Mouse (Mus musculus): ENCODE measurements around the gene Sema3b. TPM values are rescaled to one million over a fixed set of nuclear protein-coding genes. Genes with fewer than 3 reads are reported as not detected.
"Not testable (repeated sequence)": the region's sequence is repeated elsewhere in the genome, so short reads cannot be mapped to it uniquely, and the experiment has no call there.

Gene Sema3b
- polyA plus RNA-seq, 1 experiment = not detected

DNA sequence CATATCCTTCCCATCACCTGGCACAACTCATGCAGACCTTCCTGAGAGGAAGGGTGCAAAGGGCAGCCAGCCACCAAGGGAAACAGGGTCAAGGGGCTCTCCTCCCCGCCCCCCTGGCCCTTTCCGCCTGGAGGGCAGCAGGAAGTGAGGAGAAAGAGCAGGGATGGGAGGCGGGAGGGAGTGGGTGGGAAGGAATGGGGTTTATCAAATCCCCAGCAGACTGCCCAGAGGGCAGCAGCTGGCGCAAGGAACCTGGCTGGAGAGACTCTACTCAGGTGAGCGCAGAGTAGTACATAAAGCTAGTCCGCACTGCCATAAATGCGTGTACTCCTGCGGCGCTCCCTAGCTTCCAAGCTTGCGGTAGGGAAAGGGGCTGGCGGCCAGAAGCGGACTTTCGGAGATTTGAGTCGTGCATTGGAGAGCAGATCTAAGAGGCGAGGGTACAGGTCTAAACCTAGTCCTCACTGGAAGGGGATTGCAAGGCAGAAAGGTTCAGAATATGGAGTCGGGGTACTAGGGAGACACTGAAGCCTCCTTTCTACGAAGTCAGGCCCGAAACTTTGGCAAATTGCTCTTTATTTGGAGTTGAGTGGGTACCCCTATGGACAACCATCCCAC is 41.2 kb downstream of the Sema3b start, which contains the start of gene Hyal2:
Gene Hyal2 (plus strand): TSS at position 244 of the 618 bp plus-strand sequence.
- Histone ChIP-seq H3K4me1 (ENCODE audit: control insufficient read depth, insufficient read depth, low read length) (peaks cover 51% of the 10 kb centered on the region), H3K27ac (ENCODE audit: insufficient read depth, low read depth, low read length) (peak within 1 kb of the TSS; percentile 76), H3K4me3 (ENCODE audit: insufficient read depth, low read length) (peak within 1 kb of the TSS; percentile 85)
- TF ChIP-seq CTCF (IDR thresholded peaks at IDR 0.05; ENCODE audit: low read depth, low read length) (no peak), POLR2A (IDR thresholded peaks at IDR 0.05; ENCODE audit: borderline replicate concordance, low read depth, low read length) (no peak)

DNA sequence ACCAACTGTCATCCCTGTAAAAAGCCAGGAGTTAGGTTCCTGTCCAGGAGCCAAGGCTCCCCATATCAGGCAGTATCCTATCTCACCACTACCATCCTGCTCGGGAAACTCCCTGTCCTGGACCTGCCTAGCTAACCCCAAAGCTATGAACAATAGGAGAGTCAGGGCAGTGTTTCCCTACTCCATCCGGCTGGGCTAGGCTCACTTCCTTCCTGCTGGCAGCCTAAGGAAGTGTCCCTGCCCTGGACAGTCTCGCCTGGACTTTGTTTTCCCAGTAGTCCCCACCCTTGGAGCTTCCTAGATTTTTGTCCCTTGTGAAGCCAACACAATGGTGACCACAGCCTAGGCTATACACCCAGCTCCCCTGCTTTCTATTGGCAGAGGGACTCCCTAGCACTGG is 42.2 kb downstream of the Sema3b start:
- peak overlapping the region; percentile 35 for H3K27ac ChIP-seq (ENCODE audit: insufficient read depth, low read depth, low read length)
- peaks cover 49% of the 10 kb centered on the region for H3K4me1 ChIP-seq (ENCODE audit: control insufficient read depth, insufficient read depth, low read length)
- TF ChIP-seq CTCF (IDR thresholded peaks at IDR 0.05; ENCODE audit: low read depth, low read length) = no peak
- no peak for TF ChIP-seq POLR2A (IDR thresholded peaks at IDR 0.05; ENCODE audit: borderline replicate concordance, low read depth, low read length)
- H3K4me3 ChIP-seq (ENCODE audit: insufficient read depth, low read length) = no peak overlapping the region

DNA sequence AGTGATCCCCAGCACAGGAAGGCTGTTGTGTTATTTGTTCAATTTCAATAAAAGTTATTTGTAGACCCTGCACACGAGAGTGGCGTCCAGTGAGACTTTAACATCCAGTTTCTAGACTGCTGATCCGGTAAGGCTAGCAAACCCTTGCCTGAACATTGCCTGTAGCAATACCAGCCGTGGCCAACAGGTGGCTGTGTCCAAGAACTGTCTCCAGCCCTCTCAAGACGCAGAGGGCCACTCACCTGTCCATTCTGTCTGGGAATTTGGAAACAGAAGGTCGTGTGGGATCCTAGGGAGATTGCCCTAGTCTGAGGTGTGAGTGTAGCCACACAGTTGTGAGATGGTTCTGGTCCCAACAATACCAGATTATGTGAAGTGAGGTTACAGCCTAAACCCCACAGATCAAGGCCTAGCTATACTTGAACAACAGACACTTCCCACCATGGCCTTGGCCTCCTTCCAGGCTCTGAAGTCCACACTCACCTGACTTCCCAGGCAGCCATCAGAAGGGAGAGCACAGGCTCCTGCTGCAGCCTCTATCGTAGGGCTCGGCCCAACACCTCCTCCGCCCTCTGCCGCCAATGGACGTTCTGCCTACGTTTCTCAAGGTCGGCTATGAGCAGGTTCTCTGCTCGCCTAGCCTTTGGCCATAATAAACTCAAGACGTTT is 42.9 kb downstream of the Sema3b start:
- Histone ChIP-seq H3K27ac (ENCODE audit: insufficient read depth, low read depth, low read length) (peak overlapping the region; percentile 35; the same call in 1 of the 2 replicates), H3K4me1 (ENCODE audit: control insufficient read depth, insufficient read depth, low read length) (peaks cover 43% of the 10 kb centered on the region), H3K4me3 (ENCODE audit: insufficient read depth, low read length) (no peak overlapping the region)
- TF ChIP-seq CTCF (IDR thresholded peaks at IDR 0.05; ENCODE audit: low read depth, low read length) = peak; percentile 66
- no peak for TF ChIP-seq POLR2A (IDR thresholded peaks at IDR 0.05; ENCODE audit: borderline replicate concordance, low read depth, low read length)

DNA sequence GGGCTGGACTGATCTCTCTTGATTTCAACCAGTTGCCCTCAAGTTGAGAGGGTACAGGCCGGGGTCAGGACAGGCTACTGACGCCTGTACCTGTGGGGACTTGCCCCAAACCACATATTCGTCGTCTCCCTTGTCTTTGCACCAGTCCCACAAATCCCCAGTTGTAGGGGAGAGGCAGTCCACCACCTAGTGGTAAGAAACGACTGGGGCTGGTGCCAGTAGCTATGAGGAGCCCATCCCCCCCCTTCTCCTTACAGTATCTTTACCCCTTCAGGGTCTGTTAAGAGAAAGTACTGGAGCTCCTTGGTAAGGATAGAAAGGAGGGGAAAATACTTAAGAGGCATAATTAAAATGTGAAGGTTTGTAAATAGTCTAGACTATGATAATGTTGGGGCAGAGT is 43.5 kb downstream of the Sema3b start:
- peaks cover 36% of the 10 kb centered on the region for H3K4me1 ChIP-seq (ENCODE audit: control insufficient read depth, insufficient read depth, low read length)
- H3K4me3 ChIP-seq (ENCODE audit: insufficient read depth, low read length); H3K27ac ChIP-seq (ENCODE audit: insufficient read depth, low read depth, low read length): not testable (repeated sequence)

DNA sequence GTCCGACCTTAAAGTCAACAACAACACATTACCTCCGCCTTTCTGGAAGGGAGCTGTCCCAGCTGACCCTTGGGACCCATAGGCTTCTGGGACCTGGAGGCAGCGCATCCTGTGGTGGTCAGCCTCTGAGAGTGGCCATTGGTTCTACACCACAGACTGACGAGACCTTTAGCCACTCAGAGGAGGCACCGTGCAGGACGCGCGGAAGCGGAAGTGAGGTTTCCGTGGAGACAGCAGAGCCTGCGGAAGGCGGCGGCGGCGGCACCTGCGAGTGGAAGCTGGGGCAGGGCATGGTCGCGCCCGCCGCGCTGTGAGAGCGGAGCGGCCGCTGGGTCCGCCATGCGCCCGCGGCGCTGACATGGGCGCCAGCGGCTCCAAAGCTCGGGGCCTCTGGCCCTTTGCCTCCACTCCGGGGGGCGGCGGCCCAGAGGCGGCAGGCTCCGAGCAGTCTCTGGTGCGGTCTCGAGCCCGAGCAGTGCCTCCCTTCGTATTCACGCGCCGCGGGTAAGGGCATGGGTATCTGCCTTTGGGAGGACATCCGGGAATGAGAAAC is 45.9 kb downstream of the Sema3b start, which contains the start of gene Tusc2:
Gene Tusc2 (plus strand): TSS at position 227 of the 553 bp plus-strand sequence.
- peak within 1 kb of the TSS; percentile 51 for H3K27ac ChIP-seq (ENCODE audit: insufficient read depth, low read depth, low read length)
- H3K4me1 ChIP-seq (ENCODE audit: control insufficient read depth, insufficient read depth, low read length) = peaks cover 27% of the 10 kb centered on the region
- H3K4me3 ChIP-seq (ENCODE audit: insufficient read depth, low read length) = peak within 1 kb of the TSS; percentile 87
- no peak for TF ChIP-seq POLR2A (IDR thresholded peaks at IDR 0.05; ENCODE audit: borderline replicate concordance, low read depth, low read length)
- TF ChIP-seq CTCF (IDR thresholded peaks at IDR 0.05; ENCODE audit: low read depth, low read length) = no peak

DNA sequence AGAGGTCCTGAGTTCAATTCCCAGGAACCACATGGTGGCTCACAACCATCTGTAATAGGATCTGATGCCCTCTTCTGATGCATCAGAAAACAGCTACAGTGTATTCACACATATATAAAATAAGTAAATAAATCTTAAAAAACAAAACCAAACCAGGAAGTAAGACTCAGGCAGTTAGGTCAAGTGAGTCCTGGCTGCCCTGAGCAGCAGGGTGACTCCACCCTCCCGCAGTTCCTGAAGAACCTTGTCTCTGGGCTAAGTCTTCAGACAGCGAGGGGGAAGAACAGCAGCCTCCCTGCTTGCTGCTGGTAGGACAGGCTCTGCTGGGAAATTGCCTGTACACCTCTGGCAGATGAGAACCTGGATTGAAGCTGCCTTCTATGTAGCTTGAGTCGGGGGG is 52.7 kb downstream of the Sema3b start:
- Histone ChIP-seq H3K4me3 (ENCODE audit: insufficient read depth, low read length) (peak overlapping the region; percentile 83), H3K4me1 (ENCODE audit: control insufficient read depth, insufficient read depth, low read length) (peaks cover 24% of the 10 kb centered on the region), H3K27ac (ENCODE audit: insufficient read depth, low read depth, low read length) (peak overlapping the region; percentile 95)
- TF ChIP-seq CTCF (IDR thresholded peaks at IDR 0.05; ENCODE audit: low read depth, low read length) (no peak), POLR2A (IDR thresholded peaks at IDR 0.05; ENCODE audit: borderline replicate concordance, low read depth, low read length) (no peak)

DNA sequence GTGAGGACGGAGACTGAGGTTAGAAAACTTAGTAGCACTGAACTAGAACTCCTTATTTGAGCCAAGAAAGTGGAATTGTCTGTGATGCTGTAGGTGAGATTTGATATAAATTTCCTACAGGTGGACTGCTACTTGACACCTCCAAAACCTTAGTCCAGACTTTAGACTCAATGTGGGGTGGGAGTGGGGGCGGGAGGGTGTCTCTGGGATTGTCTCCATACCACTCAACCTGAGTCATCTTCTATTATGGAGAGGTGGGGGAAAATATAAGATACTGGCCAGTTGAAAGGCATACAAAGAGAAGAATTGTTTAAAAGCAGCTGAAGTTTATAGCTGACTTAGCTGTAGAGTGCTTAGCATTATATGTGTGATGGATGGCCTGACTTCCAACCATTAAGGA is 53.3 kb downstream of the Sema3b start:
- H3K4me3 ChIP-seq (ENCODE audit: insufficient read depth, low read length) = peak overlapping the region; percentile 83
- H3K27ac ChIP-seq (ENCODE audit: insufficient read depth, low read depth, low read length) = peak overlapping the region; percentile 95
- H3K4me1 ChIP-seq (ENCODE audit: control insufficient read depth, insufficient read depth, low read length) = peaks cover 28% of the 10 kb centered on the region
- no peak for TF ChIP-seq CTCF (IDR thresholded peaks at IDR 0.05; ENCODE audit: low read depth, low read length)
- no peak for TF ChIP-seq POLR2A (IDR thresholded peaks at IDR 0.05; ENCODE audit: borderline replicate concordance, low read depth, low read length)

DNA sequence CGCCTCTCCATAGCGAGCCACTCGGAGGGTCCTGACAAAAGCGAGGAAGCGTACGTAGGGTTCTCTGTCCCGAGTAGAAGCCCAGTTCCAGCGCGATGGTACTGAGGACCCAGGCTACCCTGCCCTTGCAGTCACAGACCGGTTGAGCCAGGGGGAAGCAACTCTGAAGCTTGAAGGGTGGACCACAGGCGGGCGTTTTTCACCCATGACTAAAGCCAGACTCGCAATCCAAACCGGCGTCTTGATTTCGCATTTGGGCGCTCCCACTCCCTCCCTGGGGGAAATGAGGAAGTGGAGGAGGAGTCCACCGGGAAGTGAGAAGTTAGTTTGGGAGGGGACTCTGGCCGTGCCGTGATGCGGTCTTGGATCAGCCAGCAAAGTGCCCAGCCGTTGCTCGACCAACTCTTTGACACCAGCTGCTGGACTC is 54.0 kb downstream of the Sema3b start:
- Histone ChIP-seq H3K27ac (ENCODE audit: insufficient read depth, low read depth, low read length) (peak overlapping the region; percentile 95), H3K4me3 (ENCODE audit: insufficient read depth, low read length) (peak overlapping the region; percentile 83), H3K4me1 (ENCODE audit: control insufficient read depth, insufficient read depth, low read length) (peaks cover 28% of the 10 kb centered on the region)
- TF ChIP-seq CTCF (IDR thresholded peaks at IDR 0.05; ENCODE audit: low read depth, low read length) (no peak), POLR2A (IDR thresholded peaks at IDR 0.05; ENCODE audit: borderline replicate concordance, low read depth, low read length) (no peak)

DNA sequence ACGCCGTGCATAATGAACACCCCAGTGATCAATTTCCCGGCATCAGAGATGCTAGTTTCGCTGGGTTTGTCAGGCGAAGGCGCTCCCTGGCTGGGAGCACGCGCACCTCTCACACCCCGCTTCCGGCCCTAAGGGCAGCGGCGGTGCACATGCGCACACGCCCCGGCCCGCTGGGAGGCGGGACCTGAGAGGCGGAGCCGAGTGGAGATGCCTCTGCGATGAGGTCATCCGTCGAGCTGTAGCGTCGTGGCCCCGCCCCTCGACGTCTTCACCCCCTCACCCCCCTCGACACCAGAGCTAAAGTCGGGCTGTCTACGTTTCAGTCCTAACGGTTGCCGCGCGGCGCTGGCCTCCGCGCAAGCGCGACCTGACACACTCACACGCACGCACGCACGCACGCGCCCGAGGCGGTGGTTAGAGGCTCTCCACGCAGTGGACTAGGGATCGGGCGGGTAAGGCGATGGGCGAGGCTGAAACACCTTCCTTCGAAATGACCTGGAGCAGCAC is 54.7 kb downstream of the Sema3b start:
- Histone ChIP-seq H3K4me3 (ENCODE audit: insufficient read depth, low read length) (peak overlapping the region; percentile 83), H3K27ac (ENCODE audit: insufficient read depth, low read depth, low read length) (peak overlapping the region; percentile 95), H3K4me1 (ENCODE audit: control insufficient read depth, insufficient read depth, low read length) (peaks cover 28% of the 10 kb centered on the region)
- TF ChIP-seq CTCF (IDR thresholded peaks at IDR 0.05; ENCODE audit: low read depth, low read length) (no peak), POLR2A (IDR thresholded peaks at IDR 0.05; ENCODE audit: borderline replicate concordance, low read depth, low read length) (peak; percentile 45; the same call in 1 of the 2 replicates)
